Mouse (Mus musculus) activated CD4-positive, CD25-positive, alpha-beta regulatory T cell, adult 9 weeks (primary cell): ENCODE measurements around the gene Pkn3. TPM values are rescaled to one million over a fixed set of nuclear protein-coding genes. Genes with fewer than 3 reads are reported as not detected.

ENCODE experiments used
- polyA plus RNA-seq: library from polyadenylated mRNA; unstranded; fragments of 100-300 nt; shearing (Covaris generic); gene quantifications from one replicate; pipeline ENCODE4 v1.2.1, GENCODE M21; 2017

Gene Pkn3
- polyA plus RNA-seq, result 1.2 TPM

DNA sequence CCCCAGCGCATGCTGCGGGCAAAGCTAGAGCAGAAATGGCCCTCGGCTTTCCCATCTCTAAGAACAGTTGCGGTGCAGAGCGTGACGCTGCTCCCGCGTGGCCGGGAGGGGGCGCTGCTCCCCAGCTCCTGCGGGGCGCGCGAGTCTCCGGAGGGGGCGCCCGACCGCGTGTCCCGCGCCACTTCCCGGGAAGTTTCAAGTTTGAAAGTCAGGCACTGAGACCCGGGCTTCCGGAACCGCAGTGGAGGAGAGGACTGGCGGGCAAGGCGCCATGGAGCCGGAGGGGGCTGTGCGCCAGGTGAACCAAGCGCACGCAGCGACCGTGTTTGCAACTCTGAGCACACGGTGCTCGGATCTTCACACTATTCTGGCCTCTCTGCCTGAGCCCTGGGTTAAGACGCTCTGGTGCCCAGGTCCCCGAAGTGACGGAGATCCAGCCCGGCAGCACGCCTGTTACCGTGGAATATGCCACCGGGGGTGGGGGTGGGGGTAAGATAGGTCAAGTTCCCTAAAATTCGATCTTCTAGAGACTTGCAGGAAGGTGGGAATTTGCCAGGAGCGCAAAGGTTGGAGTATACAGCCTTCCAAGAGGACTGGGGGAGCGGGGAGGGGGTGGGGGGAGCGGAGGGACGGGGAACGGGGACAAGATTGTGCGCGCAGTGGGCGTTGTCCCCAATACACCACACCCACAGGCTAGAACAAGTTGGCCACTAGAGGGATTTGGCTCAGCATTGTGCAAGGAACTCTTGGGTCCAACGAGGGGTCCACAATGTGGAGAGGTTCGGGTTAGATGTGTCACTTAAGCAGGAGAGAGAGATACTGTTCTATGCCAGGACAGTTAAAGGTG, at the start of gene Pkn3:
Gene Pkn3, plus strand, starts transcription at position 183 of the 847 bp plus-strand sequence.

DNA sequence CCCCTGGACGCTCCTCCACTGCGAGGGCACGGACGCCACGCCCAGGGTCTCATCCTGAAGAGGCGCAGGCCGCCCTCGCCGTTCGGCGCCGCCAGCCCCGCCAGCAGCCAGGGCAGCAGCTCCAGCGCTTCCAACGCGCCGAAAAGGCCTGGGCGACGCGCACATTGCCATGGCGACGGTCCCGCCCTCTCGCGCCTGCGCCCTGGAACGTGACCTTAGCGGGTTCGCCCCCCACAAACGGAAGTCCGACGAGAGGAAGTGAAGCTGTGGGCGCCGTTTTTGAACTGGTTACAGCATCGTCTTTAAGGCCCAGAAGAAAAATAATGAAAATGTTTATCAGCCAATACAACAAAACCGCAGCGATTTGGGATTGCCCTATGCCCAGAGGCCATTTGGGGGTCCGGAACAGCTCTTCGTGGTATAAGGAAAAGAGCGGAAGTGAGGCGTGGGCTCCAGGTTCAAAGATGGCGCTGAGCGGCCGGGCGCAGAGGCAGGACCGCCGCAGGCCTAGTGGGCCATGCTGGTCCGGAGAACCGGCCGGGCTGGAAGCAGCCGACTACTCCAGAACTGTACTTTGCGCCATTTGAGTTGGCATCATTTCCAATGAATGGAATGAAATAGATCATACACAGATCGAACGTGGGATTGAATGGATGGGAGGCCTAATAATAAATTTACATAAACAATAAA, 28.6 kb upstream of the Pkn3 start, which contains the start of gene Wdr34:
Gene Wdr34, minus strand, starts transcription at position 183 of the 690 bp plus-strand sequence.

DNA sequence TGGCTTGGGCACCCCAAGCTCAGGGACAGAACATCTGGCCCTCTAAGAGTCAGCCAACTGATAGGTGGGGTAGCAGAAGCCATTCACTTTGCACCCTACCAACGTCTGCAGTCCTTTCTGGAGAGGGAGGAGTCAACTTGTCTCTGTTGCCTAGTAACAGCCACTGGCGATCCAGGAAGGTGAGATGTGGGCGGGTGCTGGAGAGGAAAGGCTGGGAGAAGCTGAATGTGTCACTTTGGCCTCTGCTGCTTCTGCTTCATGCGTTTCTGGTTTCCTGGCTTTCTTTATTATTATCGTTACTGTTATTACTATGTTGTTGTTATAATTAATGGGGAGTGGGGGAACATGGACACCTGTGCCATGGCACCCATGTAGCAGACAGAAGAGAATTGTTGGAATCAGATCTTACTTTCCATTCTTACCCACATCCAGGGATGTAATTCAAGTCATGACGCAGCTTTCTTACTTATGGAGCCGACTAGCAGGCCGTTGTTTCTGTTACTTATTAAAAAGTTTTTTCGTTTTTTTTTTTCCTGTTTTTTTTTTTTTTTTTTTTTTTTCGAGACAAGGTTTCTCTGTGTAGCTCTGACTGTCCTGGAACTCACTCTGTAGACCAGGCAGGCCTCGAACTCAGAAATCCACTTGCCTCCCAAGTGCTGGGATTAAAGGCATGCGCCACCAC, 20.1 kb upstream of the Pkn3 start, which contains the start of gene Set:
Gene Set, plus strand, starts transcription at position 156 of the 682 bp plus-strand sequence.

GRCm38 (mm10) chr2:30093471-30094207, 16.2 kb downstream of the Pkn3 start, which contains the start of gene Zdhhc12:
Gene Zdhhc12 (minus strand): TSS chr2:30093648.

DNA sequence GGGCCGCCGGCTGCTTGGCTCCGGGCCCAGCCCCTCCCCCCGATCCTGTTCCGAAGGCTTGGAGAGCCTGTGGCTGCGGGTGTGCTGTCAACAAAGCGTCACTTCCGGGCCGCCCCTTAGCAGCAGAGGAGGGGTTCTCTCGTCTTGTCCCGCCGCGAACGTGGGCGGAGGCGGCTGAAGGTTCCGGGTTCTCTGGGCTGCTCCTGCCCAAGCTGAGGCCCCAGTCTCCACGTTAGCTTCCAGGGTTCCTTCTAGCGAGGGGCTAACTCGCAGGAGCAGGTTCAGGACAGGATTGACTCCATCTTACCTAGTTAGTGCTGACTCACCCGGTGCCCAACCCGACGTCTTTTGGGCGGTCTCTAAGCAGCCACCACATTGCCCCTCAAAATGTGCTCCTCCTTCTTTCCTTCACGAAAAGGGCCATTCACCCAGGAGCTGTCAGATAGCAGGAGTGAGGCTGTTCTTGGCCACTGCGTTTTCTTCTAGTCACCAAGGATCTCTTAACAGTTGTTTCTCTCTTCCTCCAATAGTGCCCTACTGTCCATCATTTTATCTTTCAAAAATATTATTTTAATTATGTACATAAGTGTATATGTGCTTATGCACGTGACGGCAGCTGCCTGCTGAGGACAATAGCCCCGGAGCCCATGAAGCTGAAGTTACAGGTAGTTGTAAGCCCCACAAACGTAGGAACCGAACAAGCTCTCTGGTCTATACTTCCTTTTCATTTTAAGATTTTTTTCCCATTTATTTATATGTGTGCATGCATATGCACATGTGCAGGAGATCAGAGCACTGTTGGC, 47.2 kb downstream of the Pkn3 start, which contains the start of gene Zer1:
Gene Zer1, minus strand, starts transcription at position 114 of the 803 bp plus-strand sequence.

GRCm38 (mm10) chr2:30133613-30134377, 56.3 kb downstream of the Pkn3 start, which contains the start of gene Tbc1d13:
Gene Tbc1d13 (plus strand): TSS chr2:30133746.

Other genes starting within 250 kb of the Pkn3 start
- 0.50 TPM for gene Cercam, start 208.5 kb upstream of the Pkn3 start, polyA plus RNA-seq
- gene Odf2, start 188.5 kb upstream of the Pkn3 start, polyA plus RNA-seq, result 78.7 TPM
- gene Gle1, start 142.3 kb upstream of the Pkn3 start, polyA plus RNA-seq, result 73.0 TPM
- gene Sptan1, start 112.1 kb upstream of the Pkn3 start, polyA plus RNA-seq, result 147 TPM
- 1.3 TPM for gene Wdr34, start 28.8 kb upstream of the Pkn3 start, polyA plus RNA-seq
- gene Set, start 20.3 kb upstream of the Pkn3 start, polyA plus RNA-seq, result 144 TPM
- gene Zdhhc12, start 16.0 kb downstream of the Pkn3 start, polyA plus RNA-seq, result 30.3 TPM
- 34.3 TPM for gene Zer1, start 46.9 kb downstream of the Pkn3 start, polyA plus RNA-seq
- 7.7 TPM for gene Tbc1d13, start 56.1 kb downstream of the Pkn3 start, polyA plus RNA-seq
- gene Endog, start 93.8 kb downstream of the Pkn3 start, polyA plus RNA-seq, result 2.3 TPM
- gene Spout1, start 100.8 kb downstream of the Pkn3 start, polyA plus RNA-seq, result 42.8 TPM
- gene Kyat1, start 128.2 kb downstream of the Pkn3 start, polyA plus RNA-seq, result 12.3 TPM
- 7.8 TPM for gene Lrrc8a, start 160.0 kb downstream of the Pkn3 start, polyA plus RNA-seq
- gene Gm28035, start 162.9 kb downstream of the Pkn3 start, polyA plus RNA-seq, result 3.9 TPM
- 7.2 TPM for gene Phyhd1, start 188.5 kb downstream of the Pkn3 start, polyA plus RNA-seq
- gene Gm28038, start 203.4 kb downstream of the Pkn3 start, polyA plus RNA-seq, result not detected
- 17.4 TPM for gene Dolk, start 208.7 kb downstream of the Pkn3 start, polyA plus RNA-seq
- gene Nup188, start 208.7 kb downstream of the Pkn3 start, polyA plus RNA-seq, result 27.8 TPM